Mouse (Mus musculus) cerebellum, adult 2 months (tissue): ENCODE data around the gene Ethe1.

Experiments
- CTCF ChIP-seq: fragments of 200-500 bp; IDR thresholded peaks from 2 replicates; pipeline ENCODE4 v1.5.1; 2011; ENCODE audit warnings: low read depth, mild to moderate bottlenecking, control low read depth, low read length, moderate library complexity, borderline replicate concordance; ENCODE audit not compliant: insufficient read depth
- POLR2A ChIP-seq: fragments of 200-500 bp; IDR thresholded peaks from 2 replicates; pipeline ENCODE4 v1.6.1; 2011; ENCODE audit warnings: low read length, control low read depth, borderline replicate concordance; ENCODE audit not compliant: insufficient read depth

GRCm38 (mm10) chr7:24628685-24629610 is 41.6 kb downstream of the Ethe1 start:
- TF ChIP-seq CTCF (no peak), POLR2A (no peak)
